Mouse (Mus musculus) intestine, embryonic 15.5 days (tissue): ENCODE results near the gene Gm614. TPM values are rescaled to one million over a fixed set of nuclear protein-coding genes. Genes with fewer than 3 reads are reported as not detected.

Source experiments
- ATAC-seq: fragments of 200-750 bp; cut with Nextera tagmentation; 2 replicates; pipeline ENCODE4 v1.8.0; 2017; ENCODE audit warnings: moderate TSS enrichment, moderate library complexity
- H3K27ac ChIP-seq: fragments of 300-500 bp; sonication (generic); 2 replicates; pipeline ENCODE4 v1.5.1; 2015; ENCODE audit warnings: mild to moderate bottlenecking, inconsistent platforms
- H3K27me3 ChIP-seq: fragments of 300-500 bp; sonication (generic); replicated peaks from 2 replicates; pipeline ENCODE4 v1.6.1; 2015; ENCODE audit warnings: inconsistent platforms
- H3K36me3 ChIP-seq: fragments of 300-500 bp; sonication (generic); 2 replicates; pipeline ENCODE4 v1.6.1; 2015; ENCODE audit warnings: inconsistent platforms
- H3K4me1 ChIP-seq: fragments of 300-500 bp; sonication (generic); replicated peaks from 2 replicates; pipeline ENCODE4 v1.6.1; 2015; ENCODE audit warnings: inconsistent platforms
- H3K4me2 ChIP-seq: fragments of 300-500 bp; sonication (generic); replicated peaks from 2 replicates; pipeline ENCODE4 v1.6.1; 2015; ENCODE audit warnings: mild to moderate bottlenecking, inconsistent platforms
- H3K4me3 ChIP-seq: fragments of 300-500 bp; sonication (generic); replicated peaks from 2 replicates; pipeline ENCODE4 v1.5.1; 2015; ENCODE audit warnings: inconsistent platforms
- H3K9ac ChIP-seq: fragments of 300-500 bp; sonication (generic); 2 replicates; pipeline ENCODE4 v1.6.1; 2015; ENCODE audit warnings: inconsistent platforms
- H3K9me3 ChIP-seq: fragments of 300-500 bp; sonication (generic); 2 replicates; pipeline ENCODE4 v1.6.1; 2016; ENCODE audit warnings: inconsistent platforms
- WGBS: fragments of 180-500 bp; shearing (Covaris S2); methylation state at CpG from one replicate; pipeline ENCODE4 v1.1.7; 2015; 5-methylcytosine and 5-hydroxymethylcytosine counted together
- polyA plus RNA-seq: library from polyadenylated mRNA; unstranded; fragments of >200 nt; fragmentation: Nextera tagmentation; extraction: Ambion mirVana; gene quantifications from 2 replicates; pipeline ENCODE4 v1.2.1, GENCODE M21; 2015

The Gm614 gene
- polyA plus RNA-seq, 1 experiment from 2014 or later = not detected

GRCm38 (mm10) chrX:101253952-101254729, 9.7 kb downstream of the Gm614 start, which contains the start of gene Foxo4:
Gene Foxo4, plus strand, starts transcription at chrX:101254528.
- Histone ChIP-seq H3K36me3 (no peaks in the 10 kb centered on the region), H3K27ac (peak within 1 kb of the TSS; percentile 58; the same call in 1 of the 2 replicates), H3K9ac (peak within 1 kb of the TSS; percentile 50), H3K27me3 (no peaks in the 10 kb centered on the region; the same call in 1 of the 2 replicates), H3K4me2 (peak within 1 kb of the TSS; percentile 72), H3K4me1 (0 out of 2 replicates have a peak, but pooled peaks cover 4% of the 10 kb centered on the region), H3K4me3 (peak within 1 kb of the TSS; percentile 49), H3K9me3 (no peaks in the 10 kb centered on the region)
- peak; percentile 95 for ATAC-seq
- WGBS = 26% methylated on average over 47 of the region's 47 CpGs

DNA sequence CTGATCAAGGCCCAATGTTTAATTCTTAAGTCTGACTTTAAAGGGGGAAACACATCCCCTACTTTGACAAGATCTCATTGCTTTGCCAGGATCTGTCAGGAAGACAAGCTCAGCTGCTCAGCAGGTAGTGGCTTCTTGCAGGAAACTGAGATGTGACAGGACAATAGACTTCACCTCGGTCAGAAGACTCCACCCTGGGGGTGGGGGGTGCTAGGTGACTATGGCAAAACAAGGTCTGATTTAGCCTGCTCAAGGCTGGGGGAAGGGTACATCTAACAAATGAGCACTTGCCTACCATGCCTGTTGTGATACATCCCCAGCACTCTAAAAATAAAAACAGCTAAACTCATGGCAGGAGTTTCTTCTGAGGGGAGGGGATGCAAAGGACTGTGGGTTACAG, 18.8 kb downstream of the Gm614 start:
- Histone ChIP-seq H3K27ac (no peak overlapping the region), H3K4me2 (no peak overlapping the region), H3K9me3 (no peaks in the 10 kb centered on the region), H3K27me3 (no peaks in the 10 kb centered on the region), H3K36me3 (no peaks in the 10 kb centered on the region), H3K9ac (no peak overlapping the region), H3K4me3 (no peak overlapping the region), H3K4me1 (no peaks in the 10 kb centered on the region)
- WGBS = 38% methylated on average over 1 of the region's 1 CpGs
- no peak for ATAC-seq

DNA sequence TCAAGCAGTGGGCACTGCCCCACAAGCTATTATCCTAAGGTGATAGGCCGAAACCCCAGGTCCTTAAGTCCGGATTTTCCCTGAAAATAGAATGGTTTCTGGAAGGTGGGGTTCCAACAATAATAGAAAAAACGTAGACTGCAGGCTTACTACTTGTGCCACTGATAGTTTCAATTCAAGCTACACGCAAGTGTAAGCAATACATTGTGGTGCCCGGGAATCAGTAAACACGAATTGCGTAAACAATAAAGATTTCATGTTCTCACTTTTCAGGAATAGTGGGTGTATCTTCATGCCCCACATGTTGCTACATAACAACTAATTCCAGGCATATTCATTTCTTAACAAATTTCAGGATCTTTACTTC, 41.0 kb downstream of the Gm614 start:
- ATAC-seq = no peak
- no peak overlapping the region for H3K9ac ChIP-seq
- no peaks in the 10 kb centered on the region for H3K4me1 ChIP-seq
- 25% methylated on average over 7 of the region's 7 CpGs for WGBS
- H3K27ac ChIP-seq = no peak overlapping the region; the same call in 1 of the 2 replicates
- no peaks in the 10 kb centered on the region for H3K36me3 ChIP-seq
- H3K9me3 ChIP-seq = no peaks in the 10 kb centered on the region
- H3K4me2 ChIP-seq = peak overlapping the region; percentile 56
- H3K27me3 ChIP-seq = no peaks in the 10 kb centered on the region
- H3K4me3 ChIP-seq = peak overlapping the region; percentile 51

DNA sequence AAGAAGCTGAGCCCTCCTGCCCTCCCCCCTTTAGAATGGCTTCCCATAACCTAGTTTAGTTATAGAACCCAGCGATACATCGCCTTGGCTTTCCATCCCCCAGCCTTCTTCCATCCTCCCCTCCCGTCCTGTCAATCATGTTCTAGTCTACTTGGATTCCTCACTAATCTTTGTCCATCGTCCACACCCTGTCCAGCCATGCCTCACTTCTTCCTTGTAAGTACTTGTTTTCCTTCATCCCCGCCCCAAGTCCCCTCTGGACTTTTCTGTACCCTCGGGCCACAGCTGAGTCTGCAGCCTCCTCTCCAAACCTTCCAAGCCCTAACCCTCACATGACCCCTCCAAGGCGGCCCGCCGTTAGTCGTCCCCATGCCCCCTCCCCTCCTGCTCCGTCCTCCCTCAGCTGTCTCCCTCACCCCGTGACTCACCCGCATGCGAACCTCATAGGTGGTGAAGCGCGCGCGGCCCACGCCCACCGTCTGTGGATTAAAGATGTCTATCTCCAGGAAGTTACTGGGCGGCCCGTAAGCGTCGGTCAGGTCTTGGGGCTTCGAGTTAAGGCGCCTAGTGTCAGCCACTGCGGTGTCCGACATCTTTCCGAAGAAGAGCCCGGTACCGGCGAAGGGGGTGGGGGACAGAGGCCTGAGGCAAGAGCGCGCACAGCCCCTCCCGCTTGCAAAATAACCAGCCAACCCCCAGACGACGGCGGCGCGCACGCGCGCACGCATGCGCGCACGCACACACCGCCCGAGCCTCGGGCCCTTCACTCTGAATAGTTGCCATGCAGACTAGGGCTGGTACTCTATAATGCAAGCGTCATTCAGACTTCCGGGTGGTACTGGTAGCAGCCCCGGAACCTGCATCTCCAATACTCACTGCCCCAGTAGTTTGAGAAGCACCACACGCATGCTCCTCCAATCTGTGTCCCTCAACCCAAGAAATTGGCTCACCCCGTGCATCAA, 41.7 kb downstream of the Gm614 start, which contains the start of gene Snx12:
Gene Snx12 (minus strand): TSS at position 730 of the 962 bp plus-strand sequence.
- Histone ChIP-seq H3K4me3 (peak within 1 kb of the TSS; percentile 51), H3K9me3 (no peaks in the 10 kb centered on the region), H3K36me3 (no peaks in the 10 kb centered on the region), H3K27ac (peak within 1 kb of the TSS; percentile 67), H3K4me1 (no peaks in the 10 kb centered on the region), H3K27me3 (no peaks in the 10 kb centered on the region), H3K9ac (peak within 1 kb of the TSS; percentile 49), H3K4me2 (peak within 1 kb of the TSS; percentile 56)
- peak; percentile 95 for ATAC-seq
- WGBS = 21% methylated on average over 55 of the region's 55 CpGs

Other genes starting within 250 kb of the Gm614 start
- 0.14 and 0.23 TPM in 2 replicates for gene Tex11, start 204.3 kb downstream of the Gm614 start, polyA plus RNA-seq
- 1.5 and 1.6 TPM in 2 replicates for gene Slc7a3, start 178.0 kb downstream of the Gm614 start, polyA plus RNA-seq
- 50.6 and 51.1 TPM in 2 replicates for gene Snx12, start 41.4 kb downstream of the Gm614 start, polyA plus RNA-seq
- gene Foxo4, start 9.5 kb downstream of the Gm614 start, polyA plus RNA-seq = 1.6 and 1.9 TPM in 2 replicates
- 12.5 and 12.8 TPM in 2 replicates for gene Il2rg, start 4.3 kb upstream of the Gm614 start, polyA plus RNA-seq
- not detected in 2 replicates for gene Gm20489, start 5.0 kb upstream of the Gm614 start, polyA plus RNA-seq
- gene Med12, start 10.0 kb upstream of the Gm614 start, polyA plus RNA-seq = 22.8 and 25.3 TPM in 2 replicates
- gene Nlgn3, start 35.2 kb upstream of the Gm614 start, polyA plus RNA-seq = 4.4 and 4.8 TPM in 2 replicates
- 59.2 and 77.1 TPM in 2 replicates for gene Gjb1, start 112.4 kb upstream of the Gm614 start, polyA plus RNA-seq
- 20.4 and 21.2 TPM in 2 replicates for gene Zmym3, start 156.9 kb upstream of the Gm614 start, polyA plus RNA-seq
- gene Nono, start 165.3 kb upstream of the Gm614 start, polyA plus RNA-seq = 324 and 340 TPM in 2 replicates
- gene Itgb1bp2, start 185.1 kb upstream of the Gm614 start, polyA plus RNA-seq = 0.73 and 1.6 TPM in 2 replicates